Mouse (Mus musculus) cerebellum, postnatal 10 days (tissue): ENCODE measurements at regions not wholly inside any gene's neighbourhood (a gene's known extent, or its start where the extent isn't known, plus 50 kb on each side); places are given as distances from the start of the nearest gene placed in this dataset.

Source experiments
- DNase-seq, 2 experiments: peaks; one replicate each; pipeline ENCODE4 v3.0.0; 2021; ENCODE audit warnings: mixed read lengths in 2 of 2

- peak; percentile 76 to 82 for DNase-seq
These were observed 146.1 kb downstream of the Psat1 start for GRCm38 (mm10) chr19:15800856-15801706.

GRCm38 (mm10) chr19:15796466-15796865 lies 150.7 kb downstream of the Psat1 start:
- DNase-seq = no peak

GRCm38 (mm10) chr19:15791942-15792341 lies 155.2 kb downstream of the Psat1 start:
- DNase-seq = no peak

GRCm38 (mm10) chr19:15791264-15791913 lies 155.7 kb downstream of the Psat1 start:
- no peak for DNase-seq

- DNase-seq = peak; percentile 34 to 37
These were observed 156.4 kb downstream of the Psat1 start for GRCm38 (mm10) chr19:15790620-15791263.

- no peak for DNase-seq
These were observed 157.4 kb downstream of the Psat1 start for GRCm38 (mm10) chr19:15789741-15790140.

GRCm38 (mm10) chr19:15784644-15785043 lies 162.5 kb downstream of the Psat1 start:
- no peak for DNase-seq

GRCm38 (mm10) chr19:15769651-15770050 lies 177.5 kb downstream of the Psat1 start:
- no peak for DNase-seq

- DNase-seq = no peak
These were observed 186.1 kb downstream of the Psat1 start for GRCm38 (mm10) chr19:15761086-15761485.

- peak in 1 of 2 experiments; percentile 9 for DNase-seq
These were observed 201.9 kb downstream of the Psat1 start for GRCm38 (mm10) chr19:15745026-15745777.

- DNase-seq = no peak
These were observed 210.9 kb downstream of the Psat1 start for GRCm38 (mm10) chr19:15736200-15736599.

GRCm38 (mm10) chr19:15726785-15727406 lies 220.2 kb downstream of the Psat1 start:
- peak; percentile 71 to 82 for DNase-seq

- no peak for DNase-seq
These were observed 254.6 kb downstream of the Psat1 start for GRCm38 (mm10) chr19:15692379-15693023.

GRCm38 (mm10) chr19:15669996-15670395 lies 277.1 kb downstream of the Psat1 start:
- DNase-seq = peak; percentile 73 to 80

GRCm38 (mm10) chr19:15669541-15669940 lies 277.6 kb downstream of the Psat1 start:
- peak; percentile 71 to 79 for DNase-seq

GRCm38 (mm10) chr19:15668624-15669016 lies 278.5 kb downstream of the Psat1 start:
- peak in 1 of 2 experiments; percentile 35 for DNase-seq

- DNase-seq = peak; percentile 86 to 93
These were observed 279.1 kb downstream of the Psat1 start for GRCm38 (mm10) chr19:15667889-15668623.

GRCm38 (mm10) chr19:15663659-15664255 lies 283.4 kb downstream of the Psat1 start:
- DNase-seq = peak; percentile 70 to 82

- no peak for DNase-seq
These were observed 288.5 kb downstream of the Psat1 start for GRCm38 (mm10) chr19:15658611-15659010.

GRCm38 (mm10) chr19:15657846-15658245 lies 289.3 kb downstream of the Psat1 start:
- no peak for DNase-seq

GRCm38 (mm10) chr19:15649368-15649767 lies 297.8 kb downstream of the Psat1 start:
- DNase-seq = peak; percentile 66 to 75
